Mouse (Mus musculus): ENCODE data around the gene Samd1. TPM values are rescaled to one million over a fixed set of nuclear protein-coding genes. Genes with fewer than 3 reads are reported as not detected.

Gene Samd1
- total RNA-seq (2021): 10 to 100 TPM; 57.6 to 63.1 TPM
- long read RNA-seq, experiment 1, transcript Samd1-201 (5 exons, 2,071 nt): major isoform, 7 of 12 reads
- long read RNA-seq, experiment 1, partial matches to known transcripts: 5 of 12 reads
- long read RNA-seq, experiment 1, other reads (novel, unspliced or antisense): 0 of 12 reads
- long read RNA-seq, experiment 2, transcript Samd1-201 (5 exons, 2,071 nt): major isoform, 20 of 29 reads
- long read RNA-seq, experiment 2, partial matches to known transcripts: 7 of 29 reads
- long read RNA-seq, experiment 2, other reads (novel, unspliced or antisense): 2 of 29 reads

- no peak for DNase-seq (ENCODE audit: low spot score in 2 of 2)
These were observed at the start of gene Samd1 for GRCm38 (mm10) chr8:83997511-83998141. Gene Samd1 (plus strand): TSS chr8:83997672.

- DNase-seq (ENCODE audit: low spot score in 2 of 2): no peak
These were observed 42.7 kb upstream of the Samd1 start for GRCm38 (mm10) chr8:83954749-83955105.

- DNase-seq (ENCODE audit: low spot score in 2 of 2): peak; percentile 77 to 95
These were observed 42.1 kb upstream of the Samd1 start, which contains the start of the genes Gm10644 and Asf1b for GRCm38 (mm10) chr8:83955106-83955957. Gene Gm10644 (minus strand): TSS chr8:83955205. Gene Asf1b (plus strand): TSS chr8:83955507.

GRCm38 (mm10) chr8:83955958-83956218, 41.6 kb upstream of the Samd1 start:
- no peak for DNase-seq (ENCODE audit: low spot score in 2 of 2)

- no peak for DNase-seq (ENCODE audit: low spot score in 2 of 2)
These were observed 40.7 kb upstream of the Samd1 start for GRCm38 (mm10) chr8:83956789-83957188.

- DNase-seq (ENCODE audit: low spot score in 2 of 2): no peak
These were observed 33.3 kb upstream of the Samd1 start for GRCm38 (mm10) chr8:83964015-83964765.

GRCm38 (mm10) chr8:83967701-83968100, 29.8 kb upstream of the Samd1 start:
- DNase-seq (ENCODE audit: low spot score in 2 of 2): no peak

- DNase-seq (ENCODE audit: low spot score in 2 of 2): no peak
These were observed 26.4 kb upstream of the Samd1 start for GRCm38 (mm10) chr8:83971121-83971520.

- DNase-seq (ENCODE audit: low spot score in 2 of 2): no peak
These were observed 25.8 kb upstream of the Samd1 start for GRCm38 (mm10) chr8:83971661-83972060.

GRCm38 (mm10) chr8:83972150-83973120, 25.0 kb upstream of the Samd1 start, which contains the start of gene Prkaca:
Gene Prkaca (plus strand): TSS chr8:83972993.
- DNase-seq (ENCODE audit: low spot score in 2 of 2): peak; percentile 94 to 97

- no peak for DNase-seq (ENCODE audit: low spot score in 2 of 2)
These were observed 24.1 kb upstream of the Samd1 start for GRCm38 (mm10) chr8:83973161-83974031.

- no peak for DNase-seq (ENCODE audit: low spot score in 2 of 2)
These were observed 23.0 kb upstream of the Samd1 start for GRCm38 (mm10) chr8:83974521-83974920.

GRCm38 (mm10) chr8:83976101-83976630, 21.3 kb upstream of the Samd1 start:
- no peak for DNase-seq (ENCODE audit: low spot score in 2 of 2)

- DNase-seq (ENCODE audit: low spot score in 2 of 2): no peak
These were observed 20.6 kb upstream of the Samd1 start for GRCm38 (mm10) chr8:83976779-83977350.

GRCm38 (mm10) chr8:83977646-83978045, 19.8 kb upstream of the Samd1 start:
- no peak for DNase-seq (ENCODE audit: low spot score in 2 of 2)

- DNase-seq (ENCODE audit: low spot score in 2 of 2): no peak
These were observed 19.3 kb upstream of the Samd1 start for GRCm38 (mm10) chr8:83978200-83978599.

GRCm38 (mm10) chr8:83980250-83980649, 17.2 kb upstream of the Samd1 start:
- DNase-seq (ENCODE audit: low spot score in 2 of 2): no peak

- no peak for DNase-seq (ENCODE audit: low spot score in 2 of 2)
These were observed 16.6 kb upstream of the Samd1 start for GRCm38 (mm10) chr8:83980845-83981244.
